Mouse (Mus musculus): ENCODE results near the gene Lzts2.

DNA sequence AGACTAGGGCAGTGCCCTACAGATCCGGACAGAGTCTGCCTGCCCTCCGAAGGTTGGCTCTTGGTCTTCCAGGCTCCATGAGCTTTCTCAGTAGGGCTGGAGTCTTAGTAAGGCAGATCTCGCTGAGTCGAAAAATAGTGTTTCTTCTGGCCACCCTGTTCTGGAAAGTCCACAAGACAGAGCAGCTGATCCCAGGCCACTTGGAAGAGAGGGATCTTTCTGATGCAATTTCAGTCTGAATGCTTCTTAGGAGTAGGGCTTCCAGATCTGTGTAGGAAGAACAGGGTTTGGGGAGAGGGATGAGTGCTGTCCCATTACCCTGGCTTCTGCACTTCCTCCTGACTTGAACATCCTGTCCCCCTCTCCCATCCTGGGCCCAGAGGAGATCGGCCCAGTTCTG lies 31.4 kb downstream of the Lzts2 start, which contains the start of gene Pdzd7:
- TF ChIP-seq POLR2A (IDR thresholded peaks at IDR 0.05; ENCODE audit: borderline replicate concordance, extremely low read depth, low read depth, low read length) (no peak), CTCF (IDR thresholded peaks at IDR 0.05; ENCODE audit: insufficient read depth, low read length) (no peak)
